Mouse (Mus musculus): ENCODE measurements around the gene Tmem183a.
A peak's percentile ranks its signal among the peaks of the same experiment; 100 is the strongest.

The Tmem183a gene

DNA sequence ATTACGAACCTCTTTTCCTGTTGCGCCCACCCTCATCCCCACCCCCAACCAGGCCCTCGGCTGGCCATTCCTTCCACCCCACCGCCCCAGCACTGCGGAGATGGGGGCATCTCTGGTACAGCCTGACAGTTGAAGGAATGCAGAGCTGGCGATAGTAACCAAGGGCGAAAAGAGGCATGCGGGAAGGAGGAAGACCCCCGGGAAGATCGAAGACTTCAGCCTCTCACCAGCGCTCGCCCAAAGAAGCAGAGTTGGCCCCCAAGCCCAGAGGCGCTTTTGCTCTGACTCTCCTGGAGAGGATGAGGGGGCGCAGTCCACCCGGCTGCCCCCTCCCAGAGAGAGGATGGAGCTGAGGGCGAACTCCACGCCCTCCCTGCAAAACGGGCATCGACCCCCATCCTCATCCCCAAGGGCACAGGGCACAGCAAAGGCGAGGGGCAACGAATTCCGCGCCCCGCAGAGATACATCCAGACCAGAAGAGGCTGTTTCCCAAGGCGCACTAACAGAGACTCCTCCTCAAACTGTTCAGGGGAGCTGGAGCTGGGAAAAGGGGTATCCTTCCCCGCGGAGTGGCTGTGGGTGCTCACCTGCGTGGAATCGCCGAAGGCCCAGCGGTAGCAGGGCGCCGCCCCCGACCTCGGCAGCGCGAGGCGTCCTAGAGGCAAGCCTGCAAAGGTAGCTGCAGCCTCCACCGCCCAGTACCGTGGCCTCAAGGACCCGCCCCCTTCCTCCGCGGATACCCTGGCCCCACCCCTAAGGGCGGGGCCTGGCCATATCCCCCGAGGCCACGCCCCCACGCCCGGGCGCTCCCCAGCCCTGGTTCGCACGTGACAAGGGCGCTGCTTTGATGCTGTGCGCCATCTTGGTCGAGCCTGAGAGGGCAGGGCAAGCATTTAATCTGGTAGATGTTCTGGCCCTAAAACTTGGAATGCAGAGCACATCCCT, 17.5 kb downstream of the Tmem183a start:
- DNase-seq (ENCODE audit: low spot score in 2 of 2), result peak; percentile 78 to 86

DNA sequence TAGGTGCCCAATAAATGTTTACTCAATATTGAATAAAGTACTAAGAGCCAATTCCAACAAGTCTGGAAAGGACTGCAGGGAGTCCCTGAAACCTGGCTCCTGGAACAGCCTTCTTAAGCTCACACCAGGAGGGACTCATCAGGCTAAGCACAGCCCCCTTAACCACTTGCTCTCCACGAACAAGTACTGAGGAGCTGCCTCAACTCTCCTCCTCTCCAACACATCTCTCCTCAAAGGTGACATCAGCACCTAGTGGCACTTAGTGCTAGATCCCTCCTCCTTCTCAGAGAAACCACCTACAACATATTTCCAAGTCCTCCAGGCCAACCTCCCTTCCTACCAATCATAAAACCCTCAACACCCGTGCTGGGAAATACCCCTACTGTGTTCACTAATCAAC, 18.2 kb downstream of the Tmem183a start:
- DNase-seq (ENCODE audit: low spot score in 2 of 2), result no peak

- no peak for DNase-seq (ENCODE audit: low spot score in 2 of 2)
These were observed 18.9 kb downstream of the Tmem183a start for GRCm38 (mm10) chr1:134342781-134343310.

GRCm38 (mm10) chr1:134342278-134342664, 19.5 kb downstream of the Tmem183a start:
- no peak for DNase-seq (ENCODE audit: low spot score in 2 of 2)

DNA sequence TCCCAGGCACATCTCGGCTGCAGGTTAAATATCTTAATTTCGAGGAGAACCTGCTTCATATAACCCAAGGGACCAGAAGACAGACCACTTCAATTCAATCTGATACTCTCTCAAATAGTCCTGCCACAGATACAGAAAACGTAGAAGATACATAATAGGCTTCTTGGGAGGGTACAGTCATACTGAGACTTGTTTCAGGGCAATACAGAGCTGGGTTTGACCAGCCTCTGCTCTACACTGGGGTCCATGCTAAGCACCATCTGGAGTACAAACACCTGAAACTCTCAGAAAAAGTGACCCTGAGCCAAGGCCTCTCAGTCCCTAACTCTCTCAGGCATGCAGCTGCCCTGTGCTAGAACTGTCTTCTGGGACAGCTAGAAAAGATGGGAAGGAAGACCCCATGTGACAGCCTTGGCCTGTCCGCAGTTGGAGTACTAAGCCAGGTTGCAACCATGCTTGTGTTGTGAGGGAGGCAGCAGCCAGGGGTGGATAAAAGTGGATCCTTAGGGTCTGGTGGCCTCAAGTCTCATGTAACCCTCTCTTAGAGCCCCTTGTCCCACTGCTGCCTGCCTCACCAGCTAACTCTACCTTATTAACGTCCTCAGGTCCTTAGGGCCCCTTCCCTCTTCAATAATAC, 20.0 kb downstream of the Tmem183a start:
- DNase-seq (ENCODE audit: low spot score in 2 of 2), result no peak

- DNase-seq (ENCODE audit: low spot score in 2 of 2), result no peak
These were observed 21.8 kb downstream of the Tmem183a start for GRCm38 (mm10) chr1:134339757-134340619.

- no peak for DNase-seq (ENCODE audit: low spot score in 2 of 2)
These were observed 22.6 kb downstream of the Tmem183a start for GRCm38 (mm10) chr1:134339162-134339561.

- no peak for DNase-seq (ENCODE audit: low spot score in 2 of 2)
These were observed 24.6 kb downstream of the Tmem183a start for GRCm38 (mm10) chr1:134336958-134337710.

DNA sequence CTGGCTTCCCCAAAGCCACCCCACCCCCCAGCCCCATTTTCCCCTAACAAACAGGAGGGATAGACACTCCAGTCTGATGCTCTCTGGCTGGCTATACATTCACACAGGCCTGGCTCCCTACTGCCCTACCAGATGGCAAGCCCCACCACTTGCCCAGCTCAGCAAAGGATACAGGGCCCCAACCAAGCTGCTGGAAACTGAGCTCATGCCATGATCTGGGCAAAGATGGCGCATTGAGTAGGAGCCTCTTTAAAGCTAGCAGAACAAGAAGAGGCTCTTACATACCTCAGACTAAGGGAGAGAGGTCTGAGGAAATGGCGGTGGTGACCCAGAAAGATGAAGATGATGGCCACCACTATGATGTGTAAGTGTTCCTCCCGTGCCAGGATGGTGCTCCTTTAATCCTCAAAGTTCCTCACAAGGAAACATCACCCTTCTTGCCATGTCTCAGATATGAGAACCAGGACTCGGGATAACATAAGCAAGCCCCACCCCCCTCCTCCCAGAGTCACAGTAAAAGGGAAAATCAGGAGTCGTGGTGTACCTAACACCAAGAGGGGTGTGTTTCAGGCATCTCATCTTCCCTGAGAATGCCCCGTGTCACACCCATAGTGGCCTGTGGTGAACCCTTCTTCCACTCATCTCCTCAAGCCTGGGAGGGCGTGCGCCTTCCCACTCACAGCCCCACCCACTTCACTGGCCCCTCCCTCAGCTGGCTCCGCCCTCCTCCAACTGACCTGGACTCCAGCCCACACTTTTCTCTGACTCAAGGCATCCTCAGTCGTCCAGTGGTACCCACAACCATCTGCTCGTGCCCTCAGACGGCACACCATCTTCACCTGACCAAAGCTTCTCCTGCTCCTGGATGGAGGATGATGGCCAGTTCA, 25.6 kb downstream of the Tmem183a start:
- no peak for DNase-seq (ENCODE audit: low spot score in 2 of 2)

GRCm38 (mm10) chr1:134335211-134335923, 26.4 kb downstream of the Tmem183a start:
- peak; percentile 49 to 59 for DNase-seq (ENCODE audit: low spot score in 2 of 2)

- no peak for DNase-seq (ENCODE audit: low spot score in 2 of 2)
These were observed 27.5 kb downstream of the Tmem183a start for GRCm38 (mm10) chr1:134334111-134334827.

- no peak for DNase-seq (ENCODE audit: low spot score in 2 of 2)
These were observed 28.2 kb downstream of the Tmem183a start for GRCm38 (mm10) chr1:134333371-134334110.

DNA sequence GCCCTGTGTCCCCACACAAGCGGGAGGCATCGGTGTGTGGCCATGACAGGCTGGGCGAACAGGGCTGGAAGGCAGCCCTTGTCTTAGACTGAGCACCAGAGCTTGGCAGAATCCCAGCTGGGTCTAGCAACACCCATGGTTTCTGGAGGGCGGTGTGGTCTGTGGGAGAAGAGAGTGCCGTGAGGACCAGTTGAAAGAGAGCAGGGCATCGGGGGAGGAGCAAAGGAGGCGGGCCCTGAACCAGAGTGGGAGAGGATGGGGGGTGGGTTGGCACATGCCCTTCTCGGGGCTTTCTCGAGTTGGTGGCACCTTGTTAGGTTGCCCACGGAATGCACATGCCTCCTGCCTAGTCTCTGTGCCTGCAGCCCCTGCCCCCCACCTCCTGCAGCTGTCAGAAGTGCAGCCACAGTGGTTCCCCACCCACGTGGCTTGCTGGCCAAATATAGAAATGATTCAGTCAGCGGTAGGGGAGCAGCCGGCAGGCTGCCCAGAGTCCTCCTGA, 29.0 kb downstream of the Tmem183a start, which contains the start of gene Ppfia4:
TSS of gene Ppfia4 (minus strand) at position 159 of the 502 bp plus-strand sequence.
- peak; percentile 78 for DNase-seq (ENCODE audit: low spot score in 2 of 2)

DNA sequence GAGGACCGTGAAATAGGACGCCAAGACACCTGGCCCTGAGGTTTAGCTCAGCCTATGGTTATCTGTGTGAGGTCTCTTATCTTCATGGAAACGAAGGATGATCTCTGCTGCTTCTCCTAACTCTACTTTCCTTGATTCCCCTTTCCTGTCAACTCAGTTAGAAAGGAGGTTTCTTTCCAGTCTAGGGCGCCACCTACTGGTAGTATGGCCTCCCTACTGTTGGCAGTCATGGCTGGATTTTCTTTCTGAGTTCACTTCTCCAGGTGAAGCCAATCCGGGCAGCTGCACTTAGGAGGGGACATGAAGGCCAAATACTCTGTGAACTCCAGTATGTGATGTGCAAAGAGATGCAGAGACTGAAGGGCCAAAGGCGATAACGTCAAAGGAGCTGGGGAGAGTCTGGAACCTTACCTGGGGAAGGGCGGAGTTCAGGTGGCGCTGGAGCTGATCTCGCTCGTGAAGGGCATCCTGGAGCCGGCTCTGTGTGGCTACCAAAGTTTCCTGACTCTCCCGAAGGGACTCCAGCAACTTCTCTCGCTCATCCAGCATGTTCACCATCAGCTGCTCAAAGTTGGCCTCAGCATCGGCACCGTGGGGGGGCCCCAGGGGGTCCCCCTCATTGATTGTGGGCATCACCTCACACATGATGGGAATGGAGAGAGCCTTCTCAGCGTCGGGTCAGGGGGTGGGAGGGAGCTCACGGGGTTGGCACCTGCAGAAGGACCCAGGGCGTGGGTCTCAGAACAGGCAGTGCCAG, 29.7 kb downstream of the Tmem183a start:
- DNase-seq (ENCODE audit: low spot score in 2 of 2), result peak; percentile 64 to 65

- DNase-seq (ENCODE audit: low spot score in 2 of 2), result no peak
These were observed 34.9 kb downstream of the Tmem183a start for GRCm38 (mm10) chr1:134326841-134327346.

- DNase-seq (ENCODE audit: low spot score in 2 of 2), result no peak
These were observed 39.2 kb downstream of the Tmem183a start for GRCm38 (mm10) chr1:134322591-134322990.
